Mouse (Mus musculus) hindbrain, postnatal 0 days (tissue): ENCODE results near the gene Galns. TPM values are rescaled to one million over a fixed set of nuclear protein-coding genes. Genes with fewer than 3 reads are reported as not detected.

ENCODE experiments used
- ATAC-seq: fragments of 200-750 bp; cut with Nextera tagmentation; 2 replicates; pipeline ENCODE4 v1.8.0; 2017; ENCODE audit warnings: mild to moderate bottlenecking, moderate TSS enrichment, moderate library complexity
- DNase-seq: peaks from one replicate; pipeline ENCODE4 v3.0.0-alpha.2; 2015; ENCODE audit warnings: low spot score
- H3K27ac ChIP-seq: fragments of 300-500 bp; sonication (generic); 2 replicates; pipeline ENCODE4 v1.5.1; 2014; ENCODE audit warnings: mild to moderate bottlenecking
- H3K27me3 ChIP-seq: fragments of 300-500 bp; sonication (generic); 2 replicates; pipeline ENCODE4 v1.6.1; 2014; ENCODE audit warnings: low read length, mixed read lengths; ENCODE audit not compliant: insufficient read depth
- H3K36me3 ChIP-seq: fragments of 300-500 bp; sonication (generic); 2 replicates; pipeline ENCODE4 v1.6.1; 2014; ENCODE audit warnings: low read length, mixed read lengths; ENCODE audit not compliant: insufficient read depth
- H3K4me1 ChIP-seq: fragments of 300-500 bp; sonication (generic); 2 replicates; pipeline ENCODE4 v1.6.1; 2014; ENCODE audit warnings: antibody characterized with exemption, low read length, mixed read lengths; ENCODE audit not compliant: insufficient read depth
- H3K4me2 ChIP-seq: fragments of 300-500 bp; sonication (generic); 2 replicates; pipeline ENCODE4 v1.6.1; 2014; ENCODE audit warnings: low read depth, mild to moderate bottlenecking, low read length, moderate library complexity, mixed read lengths
- H3K4me3 ChIP-seq: fragments of 300-500 bp; sonication (generic); 2 replicates; pipeline ENCODE4 v1.5.1; 2014; ENCODE audit warnings: low read length
- H3K9ac ChIP-seq: fragments of 300-500 bp; sonication (generic); replicated peaks from 2 replicates; pipeline ENCODE4 v1.6.1; 2014; ENCODE audit warnings: mild to moderate bottlenecking, low read length, moderate library complexity, mixed read lengths
- H3K9me3 ChIP-seq: fragments of 300-500 bp; sonication (generic); 2 replicates; pipeline ENCODE4 v1.6.1; 2016; ENCODE audit warnings: low read length, mixed read lengths
- CTCF ChIP-seq: IDR thresholded peaks from 2 replicates; pipeline ENCODE4 v1.5.1; 2016; ENCODE audit warnings: antibody characterized with exemption, control low read depth, low read depth
- WGBS: fragments of 180-500 bp; shearing (Covaris S2); extraction: QIAGEN DNeasy Blood & Tissue Kit; methylation state at CpG from one replicate; pipeline ENCODE4 v1.1.7; 2014; 5-methylcytosine and 5-hydroxymethylcytosine counted together
- microRNA-seq, 2 experiments: library from miRNA; unstranded; fragments of <30 nt; microRNA quantifications; one replicate each; pipeline ENCODE4; 2016
- polyA plus RNA-seq: library from polyadenylated mRNA; unstranded; fragments of >200 nt; fragmentation: Nextera tagmentation; extraction: Ambion mirVana; gene quantifications from 2 replicates; pipeline ENCODE4 v1.2.1, GENCODE M21; 2015
- total RNA-seq: library from RNA; depleted of rRNA; stranded (reverse); fragments of >200 nt; gene quantifications from 2 replicates; pipeline ENCODE4 v1.2.3, GENCODE M21; 2014; rRNA removed

Gene Galns
- total and polyA plus RNA-seq, 2 experiments from 2014 or later, result 9.1 to 12.0 TPM

DNA sequence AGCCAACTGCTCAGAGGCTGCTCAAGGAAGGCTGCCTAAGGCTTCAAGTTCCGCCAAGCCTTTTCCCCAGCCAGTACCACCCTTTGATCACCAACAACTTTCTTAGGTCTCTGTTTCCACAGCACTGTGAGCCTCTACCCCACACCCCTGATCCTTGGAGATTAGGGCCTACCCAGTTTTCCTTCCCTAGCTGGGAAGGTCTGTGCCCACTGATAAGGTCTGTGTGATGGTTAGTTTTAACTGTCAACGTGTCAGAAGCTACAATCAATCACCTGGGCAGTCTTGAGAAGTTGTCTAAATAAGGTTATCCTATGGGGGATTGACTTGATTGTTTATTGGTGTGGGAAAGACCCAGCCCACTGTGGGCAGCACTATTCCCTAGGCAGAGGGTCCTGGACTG, 73.5 kb downstream of the Galns start:
- DNase-seq (no peak), ATAC-seq (no peak)
- H3K4me1 ChIP-seq, result no peaks in the 10 kb centered on the region
- H3K9me3 ChIP-seq, result no peaks in the 10 kb centered on the region
- H3K9ac ChIP-seq, result no peak overlapping the region
- TF ChIP-seq CTCF, result no peak
- no peak overlapping the region for H3K4me2 ChIP-seq
- no peak overlapping the region for H3K4me3 ChIP-seq
- no peak overlapping the region for H3K27ac ChIP-seq
- 82% methylated on average over 2 of the region's 2 CpGs for WGBS
- H3K36me3 ChIP-seq, result no peaks in the 10 kb centered on the region
- no peaks in the 10 kb centered on the region for H3K27me3 ChIP-seq

DNA sequence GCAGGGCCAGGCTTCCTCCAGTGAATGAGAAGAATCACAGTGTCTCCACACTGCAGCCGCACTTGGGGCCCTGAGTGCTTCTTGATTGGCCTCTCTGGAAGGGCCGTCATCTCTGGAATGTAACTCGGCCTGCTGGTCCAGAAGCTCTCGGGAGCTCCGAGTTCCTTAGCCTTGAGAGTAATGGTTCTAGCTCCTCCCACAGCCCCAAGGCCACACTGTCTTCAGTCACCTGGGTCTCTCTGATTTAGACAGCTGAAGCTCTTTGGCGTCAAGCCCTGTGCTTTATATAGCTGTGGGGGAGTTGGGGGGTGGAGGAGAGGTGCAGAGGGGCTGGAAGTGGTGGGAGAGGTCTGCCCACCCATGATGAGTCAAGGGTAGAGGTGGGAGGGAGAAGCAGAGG, 74.2 kb downstream of the Galns start:
- ATAC-seq (no peak), DNase-seq (no peak)
- no peak overlapping the region for H3K4me3 ChIP-seq
- H3K4me2 ChIP-seq, result no peak overlapping the region
- H3K9ac ChIP-seq, result no peak overlapping the region
- H3K9me3 ChIP-seq, result no peaks in the 10 kb centered on the region
- H3K27ac ChIP-seq, result no peak overlapping the region
- no peaks in the 10 kb centered on the region for H3K36me3 ChIP-seq
- H3K4me1 ChIP-seq, result no peaks in the 10 kb centered on the region
- no peak for TF ChIP-seq CTCF
- no peaks in the 10 kb centered on the region for H3K27me3 ChIP-seq
- 60% methylated on average over 6 of the region's 6 CpGs for WGBS

GRCm38 (mm10) chr8:122531312-122531711, 80.0 kb downstream of the Galns start:
- no peaks in the 10 kb centered on the region for H3K4me1 ChIP-seq
- WGBS, result 83% methylated on average over 8 of the region's 8 CpGs
- H3K4me3 ChIP-seq, result no peak overlapping the region
- DNase-seq (no peak), ATAC-seq (no peak)
- no peaks in the 10 kb centered on the region for H3K9me3 ChIP-seq
- H3K4me2 ChIP-seq, result no peak overlapping the region
- H3K36me3 ChIP-seq, result no peaks in the 10 kb centered on the region
- no peak overlapping the region for H3K9ac ChIP-seq
- TF ChIP-seq CTCF, result no peak
- H3K27me3 ChIP-seq, result no peaks in the 10 kb centered on the region
- no peak overlapping the region for H3K27ac ChIP-seq

GRCm38 (mm10) chr8:122529159-122529558, 82.1 kb downstream of the Galns start:
- Histone ChIP-seq H3K9me3 (no peaks in the 10 kb centered on the region), H3K27ac (no peak overlapping the region), H3K4me2 (no peak overlapping the region), H3K4me3 (no peak overlapping the region), H3K9ac (no peak overlapping the region), H3K4me1 (peaks cover 10% of the 10 kb centered on the region), H3K27me3 (no peaks in the 10 kb centered on the region), H3K36me3 (no peaks in the 10 kb centered on the region)
- TF ChIP-seq CTCF, result no peak
- DNase-seq (no peak), ATAC-seq (no peak)
- WGBS, result 93% methylated on average over 4 of the region's 4 CpGs

Small RNA genes within 50 kb of the gene (microRNA-seq; reads per million reads assigned to microRNA genes)
- 0 reads per million in 2 experiments for gene Mir6396

Other genes with a start within 250 kb of the Galns start
- 24.4 and 25.6 TPM in 2 replicates for gene Zc3h18, start 234.9 kb downstream of the Galns start, total RNA-seq
- 25.2 and 25.3 TPM in 2 replicates for gene Zc3h18, start 234.9 kb downstream of the Galns start, polyA plus RNA-seq
- 0.52 TPM in 1 of 2 replicates, not detected in the other for gene Il17c, start 189.4 kb downstream of the Galns start, total RNA-seq
- gene Il17c, start 189.4 kb downstream of the Galns start, polyA plus RNA-seq, result 0.21 TPM in 1 of 2 replicates, not detected in the other
- 19.6 and 30.6 TPM in 2 replicates for gene Cyba, start 178.5 kb downstream of the Galns start, total RNA-seq
- 44.0 and 46.2 TPM in 2 replicates for gene Cyba, start 178.5 kb downstream of the Galns start, polyA plus RNA-seq
- 67.1 and 89.6 TPM in 2 replicates for gene Mvd, start 168.0 kb downstream of the Galns start, total RNA-seq
- 55.2 and 55.5 TPM in 2 replicates for gene Mvd, start 168.0 kb downstream of the Galns start, polyA plus RNA-seq
- not detected in 2 replicates for gene Snai3, start 150.7 kb downstream of the Galns start, total RNA-seq
- gene Snai3, start 150.7 kb downstream of the Galns start, polyA plus RNA-seq, result not detected in 2 replicates
- 37.4 and 48.8 TPM in 2 replicates for gene Rnf166, start 135.4 kb downstream of the Galns start, total RNA-seq
- gene Rnf166, start 135.4 kb downstream of the Galns start, polyA plus RNA-seq, result 22.6 and 27.0 TPM in 2 replicates
- gene Ctu2, start 135.3 kb downstream of the Galns start, total RNA-seq, result 39.9 and 49.8 TPM in 2 replicates
- gene Ctu2, start 135.3 kb downstream of the Galns start, polyA plus RNA-seq, result 85.4 and 93.6 TPM in 2 replicates
- gene Piezo1, start 60.1 kb downstream of the Galns start, total RNA-seq, result 10.0 and 17.5 TPM in 2 replicates
- 1.2 and 1.3 TPM in 2 replicates for gene Piezo1, start 60.1 kb downstream of the Galns start, polyA plus RNA-seq
- gene Cdt1, start 43.4 kb downstream of the Galns start, total RNA-seq, result 24.9 and 26.3 TPM in 2 replicates
- 10.7 and 11.7 TPM in 2 replicates for gene Cdt1, start 43.4 kb downstream of the Galns start, polyA plus RNA-seq
- gene Aprt, start 34.6 kb downstream of the Galns start, total RNA-seq, result 113 and 123 TPM in 2 replicates
- 183 and 189 TPM in 2 replicates for gene Aprt, start 34.6 kb downstream of the Galns start, polyA plus RNA-seq
- gene Trappc2l, start 177 bp upstream of the Galns start, total RNA-seq, result 7.6 and 11.4 TPM in 2 replicates
- 117 and 130 TPM in 2 replicates for gene Trappc2l, start 177 bp upstream of the Galns start, polyA plus RNA-seq
- gene Pabpn1l, start 11.3 kb upstream of the Galns start, total RNA-seq, result not detected in 2 replicates
- not detected in 2 replicates for gene Pabpn1l, start 11.3 kb upstream of the Galns start, polyA plus RNA-seq
- 9.2 and 10.0 TPM in 2 replicates for gene Cbfa2t3, start 87.6 kb upstream of the Galns start, total RNA-seq
- 12.4 and 12.6 TPM in 2 replicates for gene Cbfa2t3, start 87.6 kb upstream of the Galns start, polyA plus RNA-seq
- gene Acsf3, start 164.0 kb upstream of the Galns start, total RNA-seq, result 19.9 and 22.3 TPM in 2 replicates
- 18.6 and 20.6 TPM in 2 replicates for gene Acsf3, start 164.0 kb upstream of the Galns start, polyA plus RNA-seq
- 0.72 and 0.84 TPM in 2 replicates for gene Cdh15, start 236.5 kb upstream of the Galns start, total RNA-seq
- gene Cdh15, start 236.5 kb upstream of the Galns start, polyA plus RNA-seq, result 2.3 and 2.4 TPM in 2 replicates